Mouse (Mus musculus) erythroblast, embryonic 14.5 days (primary cell): ENCODE results near the gene Cacna1s.

Experiments
- GATA1 ChIP-seq: IDR thresholded peaks from 2 replicates; pipeline ENCODE4 v1.6.1; 2012; ENCODE audit warnings: low read length, inconsistent platforms, mixed read lengths
- TAL1 ChIP-seq: IDR thresholded peaks from 3 replicates; pipeline ENCODE4 v1.6.1; 2012; ENCODE audit warnings: low read length, inconsistent platforms, mixed read lengths

DNA sequence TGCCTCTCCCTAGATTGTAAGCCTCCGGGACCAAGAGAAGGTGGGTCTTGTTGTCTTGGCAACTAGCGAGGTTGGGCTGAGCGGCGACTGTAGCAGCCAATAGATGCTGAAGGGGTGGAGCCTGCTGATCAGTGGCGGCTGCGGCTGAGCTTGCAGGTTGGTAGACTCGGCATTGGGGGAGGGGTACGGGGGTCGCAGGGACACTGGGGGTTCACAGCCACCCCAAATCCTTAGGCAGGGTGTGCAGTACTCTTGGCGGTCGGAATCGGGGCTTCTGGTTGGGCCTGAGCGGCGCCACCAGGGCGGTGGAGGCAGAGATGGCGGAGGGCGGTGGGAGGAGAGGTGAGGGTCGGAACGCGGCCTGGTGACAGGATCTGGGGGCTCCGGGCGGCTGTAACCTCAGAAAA lies 34.6 kb upstream of the Cacna1s start:
- TF ChIP-seq GATA1 (no peak), TAL1 (no peak)
